Mouse (Mus musculus) neural tube, embryonic 12.5 days (tissue): ENCODE measurements around the gene Bcar3. TPM values are rescaled to one million over a fixed set of nuclear protein-coding genes. Genes with fewer than 3 reads are reported as not detected.

Source experiments
- ATAC-seq: fragments of 200-750 bp; cut with Nextera tagmentation; 2 replicates; pipeline ENCODE4 v1.8.0; 2017; ENCODE audit warnings: low read depth, mild to moderate bottlenecking, moderate TSS enrichment, moderate library complexity; ENCODE audit not compliant: low FRiP score
- H3K27ac ChIP-seq: fragments of 300-500 bp; sonication (generic); 2 replicates; pipeline ENCODE4 v1.5.1; 2016
- H3K27me3 ChIP-seq: fragments of 300-500 bp; sonication (generic); replicated peaks from 2 replicates; pipeline ENCODE4 v1.6.1; 2016; ENCODE audit warnings: mild to moderate bottlenecking
- H3K36me3 ChIP-seq: fragments of 300-500 bp; sonication (generic); 2 replicates; pipeline ENCODE4 v1.6.1; 2016; ENCODE audit warnings: mild to moderate bottlenecking
- H3K4me1 ChIP-seq: fragments of 300-500 bp; sonication (generic); 2 replicates; pipeline ENCODE4 v1.6.1; 2016
- H3K4me2 ChIP-seq: fragments of 300-500 bp; sonication (generic); replicated peaks from 2 replicates; pipeline ENCODE4 v1.6.1; 2016; ENCODE audit warnings: mild to moderate bottlenecking
- H3K4me3 ChIP-seq: fragments of 300-500 bp; sonication (generic); 2 replicates; pipeline ENCODE4 v1.5.1; 2016
- H3K9ac ChIP-seq: fragments of 300-500 bp; sonication (generic); 2 replicates; pipeline ENCODE4 v1.6.1; 2016; ENCODE audit warnings: mild to moderate bottlenecking
- H3K9me3 ChIP-seq: fragments of 300-500 bp; sonication (generic); 2 replicates; pipeline ENCODE4 v1.6.1; 2016; ENCODE audit warnings: mild to moderate bottlenecking
- WGBS: fragments of 180-500 bp; shearing (Covaris S2); methylation state at CpG from one replicate; pipeline ENCODE4 v1.1.7; 2016; 5-methylcytosine and 5-hydroxymethylcytosine counted together
- polyA plus RNA-seq: library from polyadenylated mRNA; unstranded; fragments of >200 nt; fragmentation: Nextera tagmentation; extraction: Ambion mirVana; gene quantifications from 2 replicates; pipeline ENCODE4 v1.2.1, GENCODE M21; 2016

Gene Bcar3
- polyA plus RNA-seq, 1 experiment from 2014 or later = 13.2 TPM

DNA sequence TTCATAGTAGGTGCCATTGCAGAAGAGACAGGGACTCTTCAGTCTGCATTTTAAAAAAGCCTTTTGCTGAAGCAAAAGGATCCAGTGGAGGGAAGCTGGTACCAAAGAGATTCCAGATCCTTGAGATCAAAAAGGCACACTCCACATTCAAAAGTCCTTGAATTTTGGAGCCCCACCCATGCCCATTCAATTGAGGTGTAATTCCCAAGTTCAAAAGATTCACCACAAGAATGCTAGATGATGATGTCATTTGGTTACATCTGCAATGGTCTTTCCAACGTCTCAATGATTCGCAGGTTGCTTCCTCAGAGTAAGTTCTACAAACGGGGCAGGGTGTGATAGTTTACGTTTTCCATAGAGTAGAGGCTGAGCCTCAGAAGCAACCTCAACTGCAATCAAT, 192.3 kb downstream of the Bcar3 start:
- ATAC-seq = no peak
- Histone ChIP-seq H3K4me2 (no peak overlapping the region), H3K27me3 (no peaks in the 10 kb centered on the region), H3K27ac (no peak overlapping the region), H3K36me3 (no peaks in the 10 kb centered on the region), H3K9ac (no peak overlapping the region), H3K4me1 (peaks cover 24% of the 10 kb centered on the region), H3K9me3 (no peaks in the 10 kb centered on the region), H3K4me3 (no peak overlapping the region)
- 84% methylated on average over 4 of the region's 4 CpGs for WGBS

DNA sequence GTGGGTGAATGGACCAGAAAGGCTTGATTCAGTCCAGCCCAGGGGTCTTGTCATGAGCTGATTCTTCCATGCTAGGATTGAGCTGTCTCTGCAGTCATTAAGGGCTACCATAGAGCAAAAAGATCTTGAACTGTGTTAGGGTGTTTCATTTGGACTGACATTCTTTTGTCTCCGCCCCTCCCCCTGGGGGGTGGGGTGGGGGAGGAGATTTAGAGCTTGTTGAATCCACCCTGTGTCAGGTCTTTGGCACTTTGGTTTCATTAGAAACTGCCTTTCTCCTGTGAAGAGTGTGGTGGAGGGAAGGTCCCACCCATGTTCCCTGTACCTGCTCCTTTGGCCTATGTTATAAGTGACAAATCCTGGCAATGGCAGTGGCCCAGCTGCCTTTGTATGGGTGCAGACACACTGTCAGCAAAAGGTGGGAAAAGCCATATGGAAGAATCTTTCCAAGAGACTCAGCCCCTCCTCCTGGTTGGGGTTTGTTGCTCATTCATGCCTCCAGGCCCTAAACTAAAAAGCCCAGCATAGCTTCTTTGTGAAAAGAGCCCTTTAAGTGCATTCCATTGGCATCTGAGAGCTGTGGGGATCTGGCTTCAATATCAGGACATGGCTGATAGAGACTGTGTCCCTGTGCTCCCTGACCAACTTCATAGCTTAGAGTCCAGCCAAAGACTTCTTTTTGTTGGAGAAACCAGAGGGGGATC, 194.3 kb downstream of the Bcar3 start:
- H3K27ac ChIP-seq = no peak overlapping the region
- no peak overlapping the region for H3K4me2 ChIP-seq
- no peaks in the 10 kb centered on the region for H3K27me3 ChIP-seq
- no peak for ATAC-seq
- no peak overlapping the region for H3K9ac ChIP-seq
- H3K36me3 ChIP-seq = no peaks in the 10 kb centered on the region
- WGBS = 52% methylated on average over 1 of the region's 1 CpGs
- peaks cover 8% of the 10 kb centered on the region for H3K4me1 ChIP-seq
- no peak overlapping the region for H3K4me3 ChIP-seq
- no peaks in the 10 kb centered on the region for H3K9me3 ChIP-seq

DNA sequence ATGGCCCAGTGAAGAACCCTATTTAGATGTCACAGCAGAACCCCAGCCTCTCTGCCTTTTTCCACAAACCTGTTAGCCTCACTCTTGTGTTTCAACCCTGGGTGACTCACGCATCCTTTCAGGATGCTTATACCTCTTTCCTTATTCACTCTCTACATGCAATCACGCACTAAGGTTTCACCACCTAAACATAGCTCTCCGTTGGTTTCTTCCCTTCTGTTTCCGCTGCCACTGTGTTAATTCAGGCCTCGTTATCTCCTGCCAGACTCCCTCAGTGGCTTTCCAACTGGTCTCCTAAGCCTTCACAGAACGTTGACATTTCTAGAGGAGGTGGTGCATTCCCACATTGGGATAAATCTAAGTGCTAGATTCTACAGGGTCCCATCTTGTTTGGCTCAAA, 196.6 kb downstream of the Bcar3 start:
- H3K36me3 ChIP-seq = no peaks in the 10 kb centered on the region
- no peak for ATAC-seq
- 89% methylated on average over 6 of the region's 6 CpGs for WGBS
- no peaks in the 10 kb centered on the region for H3K27me3 ChIP-seq
- H3K4me3 ChIP-seq = no peak overlapping the region
- no peak overlapping the region for H3K27ac ChIP-seq
- no peaks in the 10 kb centered on the region for H3K9me3 ChIP-seq
- H3K4me1 ChIP-seq = no peaks in the 10 kb centered on the region; the same call in 1 of the 2 replicates
- H3K4me2 ChIP-seq = no peak overlapping the region
- H3K9ac ChIP-seq = no peak overlapping the region

DNA sequence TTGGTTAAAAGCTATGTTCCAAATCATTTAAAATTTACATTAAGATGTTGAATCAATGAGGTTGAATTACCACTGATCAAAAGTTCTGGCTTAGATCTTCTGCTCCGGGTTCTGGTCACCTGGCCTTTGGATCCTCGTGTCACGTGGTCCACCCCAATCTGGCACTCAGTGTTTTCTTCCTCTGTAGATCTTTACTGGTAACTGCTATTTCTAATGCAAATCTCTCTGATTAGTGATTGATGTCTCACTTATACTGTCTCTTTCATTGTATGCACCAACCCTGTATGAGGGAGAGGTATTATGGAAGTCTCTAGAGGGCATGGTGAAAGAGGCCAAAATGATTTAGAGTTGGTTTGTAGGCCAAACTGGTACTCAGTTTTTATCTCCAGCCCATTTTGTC, 198.1 kb downstream of the Bcar3 start:
- Histone ChIP-seq H3K4me1 (no peaks in the 10 kb centered on the region; the same call in 1 of the 2 replicates), H3K27me3 (no peaks in the 10 kb centered on the region), H3K4me3 (no peak overlapping the region), H3K9me3 (no peaks in the 10 kb centered on the region), H3K36me3 (no peaks in the 10 kb centered on the region), H3K9ac (no peak overlapping the region), H3K4me2 (no peak overlapping the region), H3K27ac (no peak overlapping the region)
- no peak for ATAC-seq
- 89% methylated on average over 3 of the region's 3 CpGs for WGBS

DNA sequence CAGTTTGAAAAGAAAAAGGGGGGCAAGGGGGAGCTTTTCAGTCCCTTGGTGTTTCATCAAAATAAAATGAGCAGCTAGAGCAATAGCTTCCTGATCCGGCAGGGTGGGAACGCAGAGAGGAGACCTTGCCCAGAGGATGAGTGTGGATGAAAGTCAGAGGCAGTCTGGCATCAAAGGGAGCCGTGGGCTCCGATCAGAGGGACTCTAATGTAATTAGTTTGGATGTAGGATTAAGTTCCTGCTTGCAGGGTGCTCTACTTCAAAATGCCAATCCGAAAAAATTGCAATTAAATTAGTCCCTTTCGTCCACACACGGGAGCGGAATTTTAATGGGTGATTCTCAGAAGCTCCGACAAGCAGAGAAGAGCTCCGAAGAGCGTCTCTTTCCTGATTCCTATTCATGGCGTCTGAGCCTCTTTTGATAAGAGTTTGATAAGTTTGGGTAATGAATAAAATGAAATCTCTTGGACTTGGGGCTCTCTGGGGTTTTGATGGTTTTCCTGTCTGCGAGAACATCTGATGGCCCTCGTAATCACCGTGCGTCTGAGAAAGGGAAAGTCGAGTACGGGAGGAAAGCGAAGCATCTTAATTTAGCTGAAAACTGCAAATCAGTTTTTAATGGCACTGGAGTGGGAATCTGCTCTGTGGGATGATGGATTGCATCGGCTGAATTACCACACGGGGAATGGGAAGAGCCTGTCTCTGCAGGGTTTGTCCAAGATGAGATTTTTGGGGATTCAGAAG, 199.1 kb downstream of the Bcar3 start:
- ATAC-seq = no peak
- Histone ChIP-seq H3K36me3 (no peaks in the 10 kb centered on the region), H3K27ac (no peak overlapping the region), H3K9me3 (no peaks in the 10 kb centered on the region), H3K4me3 (no peak overlapping the region), H3K4me1 (no peaks in the 10 kb centered on the region; the same call in 1 of the 2 replicates), H3K4me2 (no peak overlapping the region), H3K9ac (no peak overlapping the region), H3K27me3 (no peaks in the 10 kb centered on the region)
- 74% methylated on average over 21 of the region's 21 CpGs for WGBS

DNA sequence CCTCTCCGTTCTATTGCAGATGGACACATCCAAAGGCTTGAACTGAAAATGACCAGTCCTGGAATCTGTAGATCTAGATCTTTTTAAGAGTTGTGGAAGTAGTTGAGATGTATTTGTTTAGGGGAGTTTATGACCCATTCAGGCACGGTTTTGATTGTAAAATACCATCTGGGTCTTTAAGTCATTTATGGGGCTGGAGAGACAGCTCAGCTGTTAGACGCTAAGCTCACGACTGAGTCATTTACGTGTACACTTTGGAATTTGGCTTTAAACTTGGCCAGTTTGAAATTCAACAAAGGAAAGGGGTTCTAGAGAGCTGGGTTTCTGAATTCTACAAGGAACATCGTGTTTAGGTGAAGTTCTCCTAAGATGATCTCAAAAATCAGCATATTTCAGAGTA, 200.8 kb downstream of the Bcar3 start:
- H3K4me2 ChIP-seq = no peak overlapping the region
- H3K27me3 ChIP-seq = no peaks in the 10 kb centered on the region
- ATAC-seq = no peak
- H3K4me1 ChIP-seq = no peaks in the 10 kb centered on the region; the same call in 1 of the 2 replicates
- 60% methylated on average over 6 of the region's 6 CpGs for WGBS
- no peaks in the 10 kb centered on the region for H3K9me3 ChIP-seq
- H3K36me3 ChIP-seq = no peaks in the 10 kb centered on the region
- no peak overlapping the region for H3K9ac ChIP-seq
- no peak overlapping the region for H3K27ac ChIP-seq
- H3K4me3 ChIP-seq = no peak overlapping the region

DNA sequence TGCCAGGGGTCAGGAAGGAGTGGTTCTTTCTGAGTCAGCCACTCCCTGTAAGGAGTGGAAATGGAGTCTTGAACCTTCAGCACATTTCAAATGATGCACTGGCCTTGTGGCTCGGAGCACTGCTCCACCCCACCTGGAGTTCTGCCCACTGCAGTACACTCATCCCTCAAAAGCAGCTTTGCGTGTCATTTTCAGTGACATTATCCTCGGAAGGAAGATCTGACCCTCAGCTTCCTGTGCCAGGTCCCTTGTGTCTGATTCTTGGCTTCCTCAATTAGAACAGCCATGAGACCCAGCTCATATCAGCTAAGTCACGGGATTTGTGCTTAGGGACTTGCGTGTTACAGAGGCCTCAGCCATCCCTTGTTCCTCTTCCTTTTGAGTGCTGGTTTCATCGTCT, 203.9 kb downstream of the Bcar3 start:
- H3K4me3 ChIP-seq = no peak overlapping the region
- no peaks in the 10 kb centered on the region for H3K9me3 ChIP-seq
- H3K9ac ChIP-seq = no peak overlapping the region
- H3K4me1 ChIP-seq = no peaks in the 10 kb centered on the region; the same call in 1 of the 2 replicates
- no peaks in the 10 kb centered on the region for H3K27me3 ChIP-seq
- WGBS = 84% methylated on average over 6 of the region's 6 CpGs
- no peak overlapping the region for H3K4me2 ChIP-seq
- no peak for ATAC-seq
- no peaks in the 10 kb centered on the region for H3K36me3 ChIP-seq
- H3K27ac ChIP-seq = no peak overlapping the region

DNA sequence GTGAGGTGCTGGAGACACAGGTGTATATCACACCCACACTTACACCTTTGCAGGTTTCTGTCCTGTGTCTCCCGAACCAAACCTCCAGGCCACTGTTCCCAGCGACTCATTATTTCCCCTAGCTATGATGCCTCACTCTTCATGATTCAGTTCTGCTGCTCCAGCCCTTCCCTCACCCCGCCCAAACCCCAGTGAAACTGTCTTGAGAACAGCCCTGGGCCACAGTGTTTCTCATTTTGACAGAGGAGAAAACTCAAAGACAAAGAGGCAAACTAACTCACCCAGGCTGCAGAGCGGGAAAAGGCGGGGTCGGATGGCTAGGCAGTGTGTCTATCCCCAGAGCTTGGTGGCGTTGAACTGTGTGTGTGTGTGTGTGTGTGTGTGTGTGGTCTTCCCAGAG, 204.6 kb downstream of the Bcar3 start:
- Histone ChIP-seq H3K36me3 (no peaks in the 10 kb centered on the region), H3K4me1 (no peaks in the 10 kb centered on the region; the same call in 1 of the 2 replicates), H3K9ac (no peak overlapping the region), H3K4me2 (no peak overlapping the region), H3K27me3 (no peaks in the 10 kb centered on the region), H3K4me3 (no peak overlapping the region), H3K27ac (no peak overlapping the region), H3K9me3 (no peaks in the 10 kb centered on the region)
- WGBS = 86% methylated on average over 7 of the region's 7 CpGs
- no peak for ATAC-seq

DNA sequence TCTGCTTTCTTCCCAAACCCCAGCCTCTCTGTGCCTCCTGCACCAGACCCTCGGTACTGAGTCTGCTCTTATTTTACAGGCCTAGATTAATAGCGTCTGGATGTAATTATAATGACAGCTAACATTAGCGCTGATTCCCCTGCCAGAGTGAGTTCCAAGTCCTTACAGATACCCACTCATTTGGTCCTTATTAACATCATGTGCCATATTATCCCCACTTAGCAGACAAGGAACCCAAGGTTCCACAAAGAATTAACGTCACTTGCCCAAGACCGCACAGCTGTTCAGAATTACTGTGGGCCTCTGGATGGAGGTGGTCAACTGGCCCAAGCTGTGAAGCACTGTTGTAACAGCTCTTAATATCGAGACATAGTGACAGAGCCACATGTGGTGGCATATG, 205.7 kb downstream of the Bcar3 start:
- H3K27ac ChIP-seq = no peak overlapping the region
- H3K36me3 ChIP-seq = no peaks in the 10 kb centered on the region
- H3K4me1 ChIP-seq = no peaks in the 10 kb centered on the region
- ATAC-seq = no peak
- H3K4me2 ChIP-seq = no peak overlapping the region
- no peaks in the 10 kb centered on the region for H3K27me3 ChIP-seq
- no peaks in the 10 kb centered on the region for H3K9me3 ChIP-seq
- H3K9ac ChIP-seq = no peak overlapping the region
- WGBS = 78% methylated on average over 6 of the region's 6 CpGs
- no peak overlapping the region for H3K4me3 ChIP-seq

DNA sequence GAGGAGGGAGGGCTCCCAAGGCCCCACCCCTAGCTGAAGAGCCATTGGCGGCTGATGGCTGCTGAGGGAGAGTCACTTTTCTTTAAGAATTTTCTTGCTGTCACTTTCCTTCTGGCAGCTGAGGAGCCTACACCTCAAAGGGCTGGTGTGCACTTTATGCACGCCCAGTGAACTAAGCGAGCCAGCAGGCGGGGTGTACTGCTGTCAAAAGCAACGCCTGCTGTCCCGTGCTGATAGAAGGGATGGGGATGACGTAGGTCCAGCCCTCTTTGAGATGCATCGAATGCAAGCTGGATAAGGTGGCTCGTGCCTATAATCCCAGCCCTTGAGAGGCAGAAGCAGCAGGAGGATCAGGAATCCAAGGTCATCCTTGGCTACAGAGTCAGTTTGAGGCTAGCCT, 207.0 kb downstream of the Bcar3 start:
- H3K4me2 ChIP-seq = no peak overlapping the region
- H3K4me3 ChIP-seq = no peak overlapping the region
- H3K4me1 ChIP-seq = no peaks in the 10 kb centered on the region
- H3K9ac ChIP-seq = no peak overlapping the region
- ATAC-seq = no peak
- WGBS = 85% methylated on average over 9 of the region's 9 CpGs
- no peaks in the 10 kb centered on the region for H3K9me3 ChIP-seq
- H3K36me3 ChIP-seq = no peaks in the 10 kb centered on the region
- H3K27ac ChIP-seq = no peak overlapping the region
- H3K27me3 ChIP-seq = no peaks in the 10 kb centered on the region

DNA sequence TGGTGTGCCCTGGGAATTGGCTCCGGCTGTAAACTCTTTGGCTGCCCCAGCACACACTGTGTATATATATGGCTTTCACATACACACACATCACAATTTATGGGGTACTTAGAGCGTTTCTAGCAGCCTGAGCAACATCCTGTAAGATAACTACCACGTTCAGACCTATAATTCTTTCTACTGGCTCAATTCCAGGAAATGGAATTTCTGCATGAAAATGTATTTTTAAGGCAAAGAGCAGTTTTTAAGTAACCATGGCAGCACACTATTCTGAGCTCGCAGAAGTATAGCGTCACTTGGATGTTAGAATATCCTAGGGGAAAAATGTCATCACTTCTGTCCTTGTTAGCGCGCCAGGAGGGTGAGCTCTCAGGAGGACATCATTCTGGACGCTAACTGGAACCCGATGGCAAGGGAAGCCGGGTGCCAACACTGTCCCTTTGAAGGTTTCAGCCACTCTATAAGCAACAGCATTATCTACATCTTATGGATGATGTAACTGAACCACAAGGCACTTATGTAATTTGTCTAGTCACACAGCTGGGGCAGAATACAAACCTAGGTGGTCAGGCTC, 212.5 kb downstream of the Bcar3 start:
- H3K4me1 ChIP-seq = no peaks in the 10 kb centered on the region
- no peaks in the 10 kb centered on the region for H3K27me3 ChIP-seq
- no peak overlapping the region for H3K4me2 ChIP-seq
- no peak overlapping the region for H3K27ac ChIP-seq
- H3K36me3 ChIP-seq = no peaks in the 10 kb centered on the region
- peak; percentile 55; the same call in 1 of the 2 replicates for ATAC-seq
- H3K9ac ChIP-seq = no peak overlapping the region
- H3K9me3 ChIP-seq = no peaks in the 10 kb centered on the region
- H3K4me3 ChIP-seq = no peak overlapping the region
- 66% methylated on average over 10 of the region's 10 CpGs for WGBS

DNA sequence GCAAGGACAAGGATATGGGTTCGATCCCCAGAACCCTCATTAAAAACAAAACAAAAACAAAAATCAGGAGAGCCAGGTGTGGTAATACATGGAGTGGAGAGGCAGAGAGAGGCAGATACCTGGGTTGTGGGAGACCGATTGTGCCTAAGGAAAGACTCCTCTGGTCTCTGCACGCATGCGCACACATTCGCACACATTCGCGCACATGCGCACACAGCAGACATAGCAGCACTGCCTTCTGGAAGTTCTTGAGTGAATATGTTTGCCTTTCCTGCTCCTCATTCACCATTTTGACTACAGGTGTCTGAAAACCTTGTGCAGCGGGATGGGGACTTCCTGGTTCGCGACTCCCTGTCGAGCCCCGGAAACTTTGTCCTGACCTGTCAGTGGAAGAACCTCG, 213.9 kb downstream of the Bcar3 start:
- H3K27me3 ChIP-seq = no peaks in the 10 kb centered on the region
- no peaks in the 10 kb centered on the region for H3K4me1 ChIP-seq
- H3K4me3 ChIP-seq = no peak overlapping the region
- peaks cover 6% of the 10 kb centered on the region; the same call in 1 of the 2 replicates for H3K36me3 ChIP-seq
- no peak for ATAC-seq
- no peak overlapping the region for H3K4me2 ChIP-seq
- H3K27ac ChIP-seq = no peak overlapping the region
- no peaks in the 10 kb centered on the region for H3K9me3 ChIP-seq
- no peak overlapping the region for H3K9ac ChIP-seq
- 95% methylated on average over 14 of the region's 14 CpGs for WGBS
